Mouse (Mus musculus): ENCODE measurements around the gene Dnajc13. TPM values are rescaled to one million over a fixed set of nuclear protein-coding genes. Genes with fewer than 3 reads are reported as not detected.

Dnajc13 gene
- polyA plus RNA-seq, 1 experiment from 2014 or later: 23.0 TPM

DNA sequence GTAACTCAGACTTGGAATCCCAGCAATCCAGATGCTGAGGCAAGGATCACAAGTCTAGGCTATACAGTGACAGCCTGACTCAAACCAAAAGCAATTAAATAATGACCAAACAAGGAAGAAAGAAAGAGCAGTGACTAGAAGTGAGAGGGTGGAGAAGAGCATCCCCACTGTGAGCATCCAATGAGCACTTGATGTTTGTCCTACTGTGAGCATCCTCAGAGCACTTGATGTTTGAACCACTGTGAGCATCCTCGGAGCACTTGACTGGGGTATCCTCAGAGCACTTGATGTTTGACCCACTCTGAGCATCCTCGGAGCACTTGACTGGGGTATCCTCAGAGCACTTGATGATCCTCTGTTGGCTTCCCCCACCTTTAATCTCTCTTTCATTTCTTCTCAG lies 157.7 kb downstream of the Dnajc13 start:
- no peak overlapping the region for H3K4me2 ChIP-seq
- no peak for ATAC-seq (replicated peaks; ENCODE audit: low FRiP score)
- H3K9me3 ChIP-seq (replicated peaks): no peaks in the 10 kb centered on the region
- no peaks in the 10 kb centered on the region for H3K27me3 ChIP-seq
- H3K27ac ChIP-seq: no peak overlapping the region
- H3K4me1 ChIP-seq: peaks cover 23% of the 10 kb centered on the region
- H3K4me3 ChIP-seq (replicated peaks): no peak overlapping the region
- H3K9ac ChIP-seq: no peak overlapping the region
- WGBS: 95% methylated on average over 2 of the region's 2 CpGs
- H3K36me3 ChIP-seq: no peaks in the 10 kb centered on the region

DNA sequence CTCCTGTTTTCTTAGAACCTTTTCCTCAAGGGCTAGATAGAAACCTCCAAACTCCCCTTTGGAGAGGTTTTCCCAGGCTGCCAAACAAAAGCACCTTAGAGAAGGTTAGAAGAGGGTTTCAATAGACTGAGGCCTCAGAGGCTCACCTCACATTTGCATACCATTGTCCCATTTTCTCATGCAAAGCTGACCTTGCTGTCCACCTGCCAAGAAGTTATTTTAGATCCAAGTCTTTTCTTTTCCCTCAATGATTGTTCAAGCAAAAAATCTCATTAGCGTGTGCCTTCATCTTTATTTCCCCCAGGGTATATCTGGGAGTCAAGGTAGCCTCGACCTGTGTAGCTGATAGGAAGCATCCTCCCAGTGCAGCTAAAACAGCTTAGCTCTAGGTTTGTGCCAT lies 159.8 kb downstream of the Dnajc13 start:
- Histone ChIP-seq H3K9me3 (replicated peaks) (no peaks in the 10 kb centered on the region), H3K4me3 (replicated peaks) (no peak overlapping the region), H3K27ac (no peak overlapping the region), H3K4me1 (peaks cover 23% of the 10 kb centered on the region), H3K36me3 (no peaks in the 10 kb centered on the region), H3K9ac (no peak overlapping the region), H3K27me3 (no peaks in the 10 kb centered on the region), H3K4me2 (no peak overlapping the region)
- ATAC-seq (replicated peaks; ENCODE audit: low FRiP score): no peak
- WGBS: 50% methylated on average over 2 of the region's 2 CpGs

DNA sequence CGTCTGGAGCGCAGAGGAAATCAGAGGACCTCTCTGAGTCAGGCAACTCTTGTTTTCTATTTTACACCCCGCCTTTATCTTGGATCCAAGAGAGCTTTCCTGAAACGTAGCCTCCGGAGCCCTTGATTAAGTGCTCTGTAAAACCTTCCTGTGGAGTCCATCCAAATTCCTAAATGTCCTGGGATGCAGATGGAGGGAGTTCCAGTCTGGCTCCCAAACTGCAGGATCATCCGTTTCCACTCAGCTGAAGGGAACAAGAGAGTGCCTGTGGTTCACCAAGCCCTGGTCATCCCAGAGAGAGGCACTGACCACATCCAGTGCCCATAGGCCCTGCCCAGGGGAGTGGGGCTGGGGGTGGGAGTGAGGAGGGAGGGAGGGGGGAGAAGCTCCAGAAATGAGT lies 160.4 kb downstream of the Dnajc13 start:
- Histone ChIP-seq H3K27me3 (no peaks in the 10 kb centered on the region), H3K4me3 (replicated peaks) (no peak overlapping the region), H3K9me3 (replicated peaks) (no peaks in the 10 kb centered on the region), H3K4me1 (peaks cover 23% of the 10 kb centered on the region), H3K27ac (peak overlapping the region; percentile 48; the same call in 1 of the 2 replicates), H3K9ac (no peak overlapping the region), H3K4me2 (no peak overlapping the region), H3K36me3 (no peaks in the 10 kb centered on the region)
- 40% methylated on average over 6 of the region's 6 CpGs for WGBS
- ATAC-seq (replicated peaks; ENCODE audit: low FRiP score): no peak

DNA sequence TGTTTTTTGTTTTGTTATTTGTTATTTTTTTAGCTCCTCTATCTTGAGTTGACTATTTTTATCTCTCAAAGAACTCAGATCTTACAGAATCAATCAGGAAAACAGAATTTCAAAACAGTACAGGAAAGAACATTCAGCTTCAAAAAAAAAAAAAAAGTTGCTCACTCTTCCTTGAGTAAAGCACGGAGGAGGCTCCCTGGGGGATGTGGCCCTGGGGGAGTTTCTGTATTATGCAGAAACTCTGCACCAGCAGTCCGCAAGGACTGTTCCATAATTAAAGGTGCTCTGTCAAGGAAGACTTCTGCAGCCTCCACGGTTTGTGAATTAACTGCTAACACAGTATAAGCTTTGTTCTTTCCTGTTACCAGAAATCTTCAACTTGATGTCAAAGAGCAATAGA lies 161.3 kb downstream of the Dnajc13 start:
- Histone ChIP-seq H3K9me3 (replicated peaks) (no peaks in the 10 kb centered on the region), H3K27ac (peak overlapping the region; percentile 48), H3K4me3 (replicated peaks) (no peak overlapping the region), H3K36me3 (no peaks in the 10 kb centered on the region), H3K9ac (no peak overlapping the region), H3K27me3 (no peaks in the 10 kb centered on the region), H3K4me2 (0 out of 2 replicates have a peak overlapping the region, but pooled peaks have one; percentile 14), H3K4me1 (peaks cover 23% of the 10 kb centered on the region)
- ATAC-seq (replicated peaks; ENCODE audit: low FRiP score): 0 out of 2 replicates have a peak, but pooled peaks have one; percentile 67
- 16% methylated on average over 3 of the region's 3 CpGs for WGBS

Other genes with a start within 250 kb of the Dnajc13 start
- gene Gm28305, start 222.3 kb downstream of the Dnajc13 start, polyA plus RNA-seq (2015; fragmentation: Nextera tagmentation; extraction: Ambion mirVana): not detected in 2 replicates
- 47.8 and 50.3 TPM in 2 replicates for gene Uba5, start 199.8 kb downstream of the Dnajc13 start, polyA plus RNA-seq (2015; fragmentation: Nextera tagmentation; extraction: Ambion mirVana)
- gene Acad11, start 199.6 kb downstream of the Dnajc13 start, polyA plus RNA-seq (2015; fragmentation: Nextera tagmentation; extraction: Ambion mirVana): 11.8 and 12.6 TPM in 2 replicates
- gene Ackr4, start 136.0 kb downstream of the Dnajc13 start, polyA plus RNA-seq (2015; fragmentation: Nextera tagmentation; extraction: Ambion mirVana): 1.8 and 3.1 TPM in 2 replicates
- gene Acpp, start 74.8 kb upstream of the Dnajc13 start, polyA plus RNA-seq (2015; fragmentation: Nextera tagmentation; extraction: Ambion mirVana): 1.7 and 2.2 TPM in 2 replicates